Mouse (Mus musculus) mouse embryonic stem cell (cell line): Measurements from ENCODE around the gene Dgcr8.

Experiments used
- in situ Hi-C, 2 experiments: fragments of 300-500 bp; cut with MboI; formaldehyde crosslinking; loops; 1 replicate in 1 of 2; 3 replicates in 1 of 2; pipeline ENCODE4 v1.14.3; 2019 to 2020; ENCODE audit warnings: low sequenced_read_pairs in 2 of 2, low pct_unique_long_range_greater_than_20kb in 1 of 2, mixed read lengths in 1 of 2; ENCODE audit not compliant: unreplicated experiment in 1 of 2

Gene Dgcr8

DNA sequence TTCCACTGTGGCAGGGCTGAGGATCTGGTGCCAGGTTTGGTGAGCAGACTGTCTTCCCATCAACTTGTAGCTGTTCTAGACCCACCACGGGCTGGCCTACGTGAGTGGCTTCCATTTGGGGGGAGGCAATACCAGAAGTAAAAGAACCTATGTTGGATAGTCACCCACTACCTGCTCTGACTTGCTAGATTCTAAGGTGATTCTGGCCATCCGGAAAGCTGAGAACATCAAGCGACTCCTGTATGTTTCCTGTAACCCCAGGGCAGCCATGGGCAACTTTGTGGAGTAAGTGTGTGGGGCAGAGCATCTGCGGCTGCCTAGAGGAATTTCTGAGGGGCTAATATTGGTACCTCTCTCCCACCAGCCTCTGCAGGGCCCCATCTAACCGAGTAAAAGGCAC, 36.3 kb downstream of the Dgcr8 start:
- in situ Hi-C loops: loop anchor here in 1 of 2 experiments (25.0 kb wide), 1 partner anchor 1365 kb away; the partner anchor contains the start of gene Ppm1f

DNA sequence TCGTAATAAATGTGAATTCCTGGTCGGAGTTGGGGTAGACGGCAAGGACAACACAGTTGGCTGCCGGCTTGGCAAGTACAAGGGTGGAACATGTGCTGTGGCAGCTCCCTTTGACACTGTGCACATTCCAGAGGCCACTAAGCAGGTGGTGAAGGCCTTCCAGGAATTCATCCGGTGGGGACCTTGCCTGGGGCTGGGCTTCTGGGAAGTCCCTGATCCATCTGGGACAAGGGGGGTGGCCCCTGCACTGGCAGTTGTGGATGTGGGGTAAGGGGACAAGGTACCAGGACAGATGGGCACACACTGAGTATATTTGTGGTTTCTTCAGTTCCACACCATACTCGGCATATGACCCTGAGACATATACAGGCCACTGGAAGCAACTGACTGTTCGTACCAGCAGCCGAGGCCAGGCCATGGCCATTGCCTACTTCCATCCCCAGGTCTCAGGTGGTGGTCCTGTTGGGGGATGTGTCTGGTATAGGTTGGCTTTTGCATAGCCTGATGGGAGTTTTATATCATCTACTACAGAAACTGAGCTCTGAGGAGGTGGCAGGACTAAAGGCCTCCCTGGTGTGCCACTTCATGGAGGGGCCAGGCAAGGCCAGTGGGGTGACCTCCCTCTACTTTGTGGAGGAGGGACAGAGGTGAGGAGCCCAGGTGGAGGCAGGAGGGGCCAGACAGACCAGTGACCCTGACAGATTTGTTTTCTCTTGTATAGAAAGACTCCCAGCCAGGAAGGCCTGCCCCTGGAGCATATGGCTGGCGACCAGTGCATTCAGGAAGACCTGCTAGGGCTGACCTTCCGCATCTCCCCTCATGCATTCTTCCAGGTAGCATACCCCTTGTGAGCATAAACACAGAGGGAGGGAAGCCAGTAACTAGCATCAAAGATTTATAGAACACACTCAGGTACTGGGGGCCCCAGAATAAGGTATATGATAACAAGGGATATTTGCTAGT, 37.9 kb downstream of the Dgcr8 start:
- in situ Hi-C loops: loop anchor here in 1 of 2 experiments (25.0 kb wide), 1 partner anchor 1364 kb away; the partner anchor contains the start of gene Ppm1f

DNA sequence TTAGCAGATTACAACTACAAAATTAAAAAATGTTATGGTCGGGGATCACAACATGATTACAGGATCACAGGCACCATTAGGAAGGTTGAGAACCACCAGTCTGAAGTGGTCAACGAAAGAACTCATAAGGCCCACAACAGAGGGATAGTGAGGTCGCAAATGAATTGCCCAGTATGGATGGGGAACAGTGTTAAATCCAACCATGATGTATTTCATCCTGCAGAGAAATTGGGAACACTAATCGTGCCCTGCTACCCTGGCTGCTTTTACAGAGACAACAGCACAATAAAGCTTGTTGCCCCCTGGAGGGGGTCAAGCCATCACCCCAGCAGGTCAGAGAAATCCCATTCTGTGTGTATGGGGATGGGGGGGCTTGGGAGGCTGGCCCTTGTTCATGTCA, 38.8 kb downstream of the Dgcr8 start:
- in situ Hi-C loops: loop anchor here in 1 of 2 experiments (25.0 kb wide), 1 partner anchor 1363 kb away; the partner anchor contains the start of gene Ppm1f

DNA sequence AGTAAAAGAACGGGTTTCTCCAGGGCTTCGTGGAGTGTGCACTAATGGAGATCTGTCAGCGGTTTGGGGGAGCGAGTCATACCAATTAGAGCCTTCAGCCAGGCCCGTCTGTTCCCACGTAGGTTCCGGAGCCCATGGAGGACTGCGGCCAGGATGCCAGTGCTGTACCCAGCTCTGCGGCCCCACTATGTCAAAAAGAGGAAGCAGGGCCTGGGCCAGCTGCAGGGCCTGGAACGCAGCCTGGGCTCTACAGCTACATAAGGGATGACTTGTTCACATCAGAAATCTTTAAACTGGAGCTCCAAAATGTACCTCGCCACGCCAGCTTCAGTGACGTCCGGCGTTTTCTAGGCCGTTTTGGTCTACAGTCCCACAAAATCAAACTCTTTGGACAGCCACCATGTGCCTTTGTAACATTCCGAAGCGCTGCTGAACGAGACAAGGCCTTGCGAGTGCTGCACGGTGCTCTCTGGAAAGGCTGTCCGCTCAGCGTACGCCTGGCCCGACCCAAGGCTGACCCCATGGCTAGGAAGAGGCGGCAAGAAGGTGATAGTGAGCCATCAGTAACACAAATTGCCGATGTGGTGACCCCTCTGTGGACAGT, 39.6 kb downstream of the Dgcr8 start:
- in situ Hi-C loops: no loop called here

DNA sequence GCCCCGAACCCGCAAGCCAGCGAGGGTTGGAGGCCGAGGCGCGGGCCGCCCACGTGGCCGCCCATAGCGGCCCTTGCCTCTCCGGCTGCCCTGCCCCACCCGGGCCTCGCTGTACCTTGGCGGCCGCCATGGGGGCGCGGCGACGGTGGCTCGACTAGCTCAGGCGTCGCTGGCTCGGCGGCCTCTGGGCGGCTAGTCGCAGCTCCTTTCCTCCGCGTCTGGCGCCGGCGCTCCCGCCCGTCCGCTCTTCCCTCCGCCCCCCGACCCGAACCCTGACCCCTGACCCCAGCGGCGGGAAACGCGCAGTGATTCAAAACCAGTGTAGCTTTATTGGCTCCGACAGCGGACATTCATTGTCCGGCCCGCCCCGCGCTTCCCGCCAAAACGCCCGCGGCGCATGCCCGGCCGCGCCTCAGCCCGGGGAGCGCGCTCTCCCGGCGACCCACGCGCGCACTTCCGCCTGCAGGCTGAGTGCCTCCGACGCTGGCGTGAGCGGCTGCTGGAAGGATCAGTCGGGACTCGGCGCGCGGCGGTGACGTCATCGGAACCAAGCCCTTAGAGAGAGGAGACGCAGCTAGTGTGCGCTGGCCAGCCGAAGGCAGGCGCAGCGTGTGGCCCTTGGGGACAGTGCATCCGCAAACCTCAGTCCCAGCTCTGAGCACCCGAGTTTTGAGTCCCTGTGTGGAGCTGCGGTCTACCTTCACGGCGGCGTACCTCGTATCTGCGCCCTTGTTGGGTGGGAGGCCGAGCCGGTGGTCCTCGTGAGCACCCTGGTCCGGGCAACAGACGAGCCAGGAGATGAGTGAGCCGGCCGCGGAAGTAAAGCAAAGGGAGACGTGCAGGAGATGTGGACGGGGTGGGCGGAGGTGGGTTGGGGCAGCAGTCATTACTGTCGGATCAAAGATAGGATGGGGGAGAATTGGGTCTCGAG, 40.3 kb downstream of the Dgcr8 start, which contains the start of the genes Trmt2a and Ranbp1:
Gene Trmt2a, plus strand, starts transcription at position 247 of the 931 bp plus-strand sequence.
Gene Ranbp1, minus strand, starts transcription at position 300 of the 931 bp plus-strand sequence.
- in situ Hi-C loops: no loop called here

DNA sequence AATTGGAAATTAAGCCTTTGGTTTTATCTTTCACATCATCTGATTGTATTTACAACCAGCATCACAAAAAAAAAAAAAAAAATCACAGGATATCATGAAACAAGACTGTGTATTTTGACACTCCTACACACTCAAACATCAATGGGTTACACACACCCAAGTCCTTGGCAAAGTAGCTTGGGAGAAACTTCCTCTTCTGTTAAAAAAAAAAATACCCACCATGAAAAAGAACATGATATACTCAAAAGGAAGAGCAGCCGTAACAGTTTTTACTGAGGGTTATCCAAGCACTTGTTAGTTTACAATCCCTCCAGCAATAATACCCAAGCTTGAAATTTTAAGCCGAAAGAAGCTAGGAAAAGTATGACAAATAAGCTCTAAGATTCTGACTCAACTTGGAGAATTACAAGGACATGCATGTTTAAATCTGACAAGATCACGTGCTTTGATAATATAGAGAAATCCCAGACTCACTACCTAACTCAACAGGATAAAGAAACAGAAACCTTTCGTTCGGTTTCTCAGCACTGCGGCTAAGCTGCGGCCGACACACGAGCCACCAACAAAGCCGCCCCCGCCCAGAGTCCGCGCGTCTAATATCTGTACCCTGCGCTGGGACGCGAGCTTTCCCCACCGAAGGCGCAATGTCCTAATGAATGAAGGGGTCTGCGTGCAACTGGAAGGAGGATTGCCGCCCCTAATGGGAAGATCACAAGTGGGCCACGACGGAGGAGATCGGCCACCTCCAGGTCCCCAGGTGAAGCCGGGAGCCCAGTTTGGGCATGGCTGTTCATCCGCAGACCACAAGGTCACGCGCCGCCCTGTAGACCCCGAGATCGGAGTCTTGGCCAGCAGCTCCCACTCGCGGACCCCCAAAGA, 41.3 kb downstream of the Dgcr8 start:
- in situ Hi-C loops: no loop called here

DNA sequence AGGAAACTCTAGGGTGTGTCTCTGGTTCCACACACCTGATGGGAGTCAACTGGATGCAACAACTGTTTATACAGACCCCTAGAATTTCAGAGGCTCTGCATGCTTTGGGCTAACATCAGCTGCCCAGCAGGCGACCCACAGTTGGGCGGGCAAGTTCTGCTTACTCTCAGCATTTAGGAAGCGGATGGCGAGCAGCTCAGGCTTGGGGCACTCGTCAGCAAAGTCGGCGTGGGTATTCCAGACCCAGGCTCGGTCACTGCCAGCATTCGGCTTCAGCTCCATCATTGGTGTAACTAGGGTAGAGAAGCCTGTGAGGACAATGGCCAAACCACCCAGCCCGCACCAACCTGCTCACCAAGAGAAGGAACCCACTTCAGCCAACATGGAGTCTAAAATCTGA, 47.5 kb downstream of the Dgcr8 start:
- in situ Hi-C loops: no loop called here

DNA sequence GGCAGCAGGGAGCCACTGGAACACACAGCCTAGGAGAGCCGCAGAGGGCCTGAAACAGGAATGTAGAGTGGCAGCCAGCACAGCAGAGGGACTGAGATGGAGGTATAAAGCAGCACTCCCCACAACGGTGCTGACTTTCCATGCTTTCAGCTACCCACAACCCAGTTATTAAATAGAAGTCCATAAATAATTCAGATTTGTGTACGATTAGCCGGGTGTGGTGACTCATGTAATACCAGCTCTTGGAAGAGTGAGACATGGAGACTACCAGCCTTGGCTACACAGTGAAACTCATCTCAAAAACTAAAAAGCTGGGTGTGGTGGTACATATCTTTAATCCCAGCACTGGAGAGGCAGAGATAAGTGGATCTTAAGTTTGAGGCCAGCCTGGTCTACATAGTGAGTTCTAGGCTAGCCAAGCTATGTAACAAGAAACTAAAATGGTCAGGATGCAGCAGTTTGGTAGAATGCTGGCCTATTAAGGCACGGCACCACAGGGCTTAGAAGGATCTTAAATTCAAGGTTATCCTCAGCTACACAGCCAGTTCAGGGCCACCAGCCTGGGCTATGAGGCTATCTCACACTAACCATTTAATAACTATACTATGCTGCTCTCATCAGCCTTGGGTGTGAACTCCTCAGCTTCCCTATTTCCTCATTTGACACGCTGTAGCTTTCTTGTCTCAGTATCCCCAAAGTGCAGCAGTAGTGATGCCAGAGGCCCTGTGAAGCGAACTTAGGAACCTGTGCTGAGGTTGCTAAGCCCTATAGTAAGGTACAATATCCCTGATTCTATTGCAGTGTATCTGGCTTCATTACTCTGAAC, 52.2 kb downstream of the Dgcr8 start:
- in situ Hi-C loops: no loop called here

DNA sequence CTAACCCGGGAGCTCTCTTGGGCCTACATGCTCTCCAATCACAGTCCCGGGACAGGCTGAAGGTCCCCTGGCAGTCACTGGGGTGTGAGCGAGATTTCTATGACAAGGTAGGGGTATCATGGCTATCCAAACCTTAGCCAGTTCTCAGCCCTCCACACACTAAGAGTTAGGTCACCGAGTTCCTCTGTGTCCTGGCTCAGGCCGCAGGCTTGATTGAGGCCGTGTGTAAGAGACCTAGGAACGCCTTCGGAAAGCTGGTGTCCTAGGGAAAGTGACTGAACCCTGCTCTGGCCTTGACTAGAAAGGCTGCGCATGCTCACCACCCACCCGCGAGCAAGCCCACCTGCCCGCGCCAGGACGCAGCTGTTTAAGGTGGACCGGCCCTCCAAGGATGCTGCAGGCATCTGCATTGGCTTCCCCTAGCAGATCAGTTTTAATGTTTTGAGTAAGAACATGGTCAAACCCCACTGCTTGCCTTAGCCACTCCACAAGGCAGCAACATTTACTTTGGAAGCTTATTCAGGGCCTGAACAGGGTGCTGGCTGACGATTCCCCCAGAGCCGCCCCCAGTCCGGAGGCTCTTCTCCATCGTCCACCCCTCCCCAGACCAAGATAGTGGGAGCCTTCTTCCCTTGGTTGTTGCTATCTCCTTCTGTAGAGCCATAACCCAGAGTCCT, 53.5 kb downstream of the Dgcr8 start:
- in situ Hi-C loops: no loop called here

DNA sequence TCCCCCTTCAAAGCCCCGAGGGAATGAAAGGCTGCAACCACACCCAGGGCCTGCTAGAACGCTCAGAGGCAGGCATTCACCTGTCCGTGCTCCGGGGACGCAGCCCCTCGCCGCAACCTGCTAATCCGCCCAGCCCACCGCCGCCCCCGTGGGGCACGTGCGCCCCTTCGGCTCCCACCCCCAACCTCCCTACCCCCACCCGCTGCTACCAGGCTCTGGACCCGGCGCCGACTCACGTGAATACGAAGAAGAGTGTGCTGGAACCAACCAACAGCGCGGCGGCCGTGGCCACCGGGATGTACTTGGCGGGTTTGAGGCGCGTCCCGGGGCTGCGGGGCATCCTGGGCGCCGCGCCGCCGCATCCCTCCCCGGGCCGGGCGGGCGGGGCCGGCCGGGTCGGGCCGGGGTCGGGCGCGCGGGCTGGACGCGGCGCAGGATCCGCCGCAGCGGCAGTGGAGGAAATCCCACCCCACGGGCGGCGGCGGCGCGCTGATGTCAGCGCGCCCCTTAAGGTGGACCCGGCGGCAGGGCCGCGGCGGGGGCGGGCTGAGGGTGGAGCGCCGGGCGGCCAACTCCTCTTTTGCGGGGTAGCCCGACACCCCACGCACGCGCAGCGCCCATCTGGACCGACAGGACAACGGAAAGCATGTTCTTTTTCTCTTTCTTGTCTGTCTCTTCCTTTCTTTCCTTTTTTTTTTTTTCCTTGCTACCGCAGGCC, 54.2 kb downstream of the Dgcr8 start, which contains the start of gene Zdhhc8:
Gene Zdhhc8, minus strand, starts transcription at position 466 of the 718 bp plus-strand sequence.
- in situ Hi-C loops: no loop called here

DNA sequence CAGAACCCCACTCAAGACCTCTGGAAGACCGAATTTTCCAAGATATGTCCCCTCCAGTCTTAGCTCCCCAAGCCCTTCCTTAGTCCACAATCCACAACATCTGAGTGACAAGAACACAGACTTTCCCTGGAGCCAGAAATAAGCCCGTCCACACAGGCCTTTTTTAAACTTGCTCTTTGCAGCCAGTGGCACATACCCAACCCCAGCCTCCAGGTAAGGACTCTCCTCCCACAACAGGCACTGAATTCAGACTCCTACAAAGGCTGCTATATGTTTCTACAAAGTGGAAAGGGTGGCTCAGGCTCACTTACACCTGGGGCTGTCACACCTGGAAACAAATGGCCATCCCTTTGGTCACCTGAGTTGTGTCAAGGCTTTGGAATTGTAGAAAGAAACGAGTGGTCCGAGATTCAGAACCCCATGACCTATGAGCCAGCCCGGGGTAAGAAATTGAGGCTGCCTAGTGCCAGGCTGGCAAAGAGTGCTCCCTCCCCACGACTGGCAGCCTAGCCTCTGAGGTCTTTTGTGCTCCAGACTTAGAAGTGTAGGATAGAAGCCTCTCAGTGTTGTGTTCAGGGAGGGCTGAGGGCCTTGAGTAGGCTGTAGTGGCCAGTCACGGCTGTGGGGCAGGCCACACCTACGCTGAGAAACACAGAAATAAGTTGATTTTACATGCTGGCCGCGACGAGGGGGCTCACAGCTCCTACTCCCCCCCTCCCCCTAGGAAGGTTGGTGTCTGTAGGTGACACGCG, 55.0 kb downstream of the Dgcr8 start:
- in situ Hi-C loops: no loop called here

DNA sequence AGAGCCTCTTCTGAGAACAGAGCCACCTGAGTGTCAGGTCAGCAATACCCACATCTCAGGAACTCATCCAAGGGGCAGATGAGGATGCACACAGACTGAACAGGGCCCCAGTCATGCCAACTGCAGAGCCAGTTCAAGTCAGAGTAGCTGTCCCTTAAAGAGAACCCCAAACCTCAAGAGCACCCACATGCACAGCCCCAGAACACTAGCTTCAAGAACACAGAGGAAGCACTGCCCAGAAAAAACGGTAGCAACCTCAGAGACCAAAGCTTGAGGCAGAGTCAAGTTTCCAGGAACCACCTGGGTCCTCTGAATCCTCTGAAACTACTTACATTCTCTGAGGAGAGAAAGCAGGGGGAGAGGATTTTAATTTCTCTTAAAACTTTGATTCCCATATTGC, 55.6 kb downstream of the Dgcr8 start:
- in situ Hi-C loops: no loop called here

DNA sequence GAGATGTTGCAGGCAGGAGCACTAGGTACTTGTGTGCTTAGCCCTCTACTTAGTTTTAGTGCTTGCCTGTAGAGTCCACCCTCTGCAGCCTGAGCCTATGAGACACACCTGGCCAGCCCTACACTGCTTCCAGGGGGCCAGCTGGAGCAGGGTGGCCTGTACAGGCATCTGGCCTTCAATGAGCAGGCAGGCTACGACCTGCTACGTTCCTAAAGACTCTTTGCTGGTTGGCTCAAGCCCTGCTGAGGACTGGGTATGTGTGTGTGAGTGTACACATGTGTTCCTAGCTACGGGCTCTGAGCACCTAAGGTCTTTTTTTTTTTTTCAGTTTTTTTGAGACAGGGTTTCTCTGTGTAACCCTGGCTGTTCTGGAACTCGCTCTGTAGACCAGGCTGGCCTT, 57.6 kb downstream of the Dgcr8 start:
- in situ Hi-C loops: no loop called here

DNA sequence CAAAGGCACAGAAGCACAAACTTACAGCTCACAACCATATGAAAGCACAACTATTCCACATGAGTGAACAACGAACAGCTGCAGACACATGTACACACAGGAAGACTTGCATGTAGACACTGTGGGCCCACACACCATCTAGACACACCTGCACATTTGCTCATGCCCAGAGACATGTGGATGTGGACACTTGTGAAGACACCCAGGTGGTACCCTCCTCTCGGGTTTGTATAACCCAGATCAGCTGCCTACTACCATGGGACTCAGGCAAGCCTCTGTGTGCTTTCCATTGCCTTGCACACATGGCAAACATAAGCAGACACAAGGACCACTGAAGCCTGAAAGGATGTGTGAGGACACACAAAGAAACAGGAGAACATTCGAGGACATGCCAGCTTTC, 58.0 kb downstream of the Dgcr8 start:
- in situ Hi-C loops: no loop called here

DNA sequence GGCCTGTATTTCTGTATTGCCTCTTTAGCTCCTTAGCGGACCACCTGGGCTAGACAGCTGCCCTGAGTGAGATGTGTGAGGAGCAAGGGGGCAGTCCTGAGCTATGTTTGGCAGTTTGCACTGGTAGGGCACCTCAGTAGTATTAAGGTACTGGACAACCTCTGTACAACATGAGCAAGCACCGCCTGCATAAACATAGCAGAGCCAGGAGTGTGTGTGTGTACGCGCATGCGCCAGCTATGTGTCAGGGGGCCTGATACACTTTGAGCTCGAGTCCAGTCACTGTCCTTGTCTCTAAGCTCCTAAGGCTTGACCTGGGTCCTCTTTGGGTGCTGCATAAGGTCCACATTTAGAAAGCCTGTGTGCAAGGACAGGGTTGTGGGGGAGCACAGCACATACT, 58.4 kb downstream of the Dgcr8 start:
- in situ Hi-C loops: no loop called here
